Mouse (Mus musculus) heart, postnatal 10 days (tissue): ENCODE data around the gene Ino80d. TPM values are rescaled to one million over a fixed set of nuclear protein-coding genes. Genes with fewer than 3 reads are reported as not detected.
A peak's percentile ranks its signal among the peaks of the same experiment; 100 is the strongest.

Source experiments
- DNase-seq, 2 experiments: peaks; one replicate each; pipeline ENCODE4 v3.0.0; 2021
- intact Hi-C: fragments of 180-260 bp; cut with DNase I; formaldehyde crosslinking; loops from one replicate; pipeline ENCODE4 v1.15.1; 2025
- total RNA-seq, 2 experiments: library from RNA; stranded (reverse); gene quantifications; 2 replicates each; pipeline ENCODE4 v1.2.3; 2021

Gene Ino80d
- total RNA-seq, 2 experiments from 2014 or later, result 25.7 to 26.6 TPM

GRCm38 (mm10) chr1:63001874-63002273 is 112.6 kb downstream of the Ino80d start:
- intact Hi-C loops, result no loop called here
- DNase-seq, result no peak

GRCm38 (mm10) chr1:62993348-62993747 is 121.1 kb downstream of the Ino80d start:
- intact Hi-C loops, result no loop called here
- DNase-seq, result peak; percentile 24 to 30

GRCm38 (mm10) chr1:62992648-62993047 is 121.8 kb downstream of the Ino80d start:
- intact Hi-C loops, result no loop called here
- peak; percentile 24 to 33 for DNase-seq

GRCm38 (mm10) chr1:62991021-62991420 is 123.4 kb downstream of the Ino80d start:
- no peak for DNase-seq
- intact Hi-C loops, result no loop called here

GRCm38 (mm10) chr1:62987561-62987960 is 126.9 kb downstream of the Ino80d start:
- no peak for DNase-seq
- intact Hi-C loops, result no loop called here

DNA sequence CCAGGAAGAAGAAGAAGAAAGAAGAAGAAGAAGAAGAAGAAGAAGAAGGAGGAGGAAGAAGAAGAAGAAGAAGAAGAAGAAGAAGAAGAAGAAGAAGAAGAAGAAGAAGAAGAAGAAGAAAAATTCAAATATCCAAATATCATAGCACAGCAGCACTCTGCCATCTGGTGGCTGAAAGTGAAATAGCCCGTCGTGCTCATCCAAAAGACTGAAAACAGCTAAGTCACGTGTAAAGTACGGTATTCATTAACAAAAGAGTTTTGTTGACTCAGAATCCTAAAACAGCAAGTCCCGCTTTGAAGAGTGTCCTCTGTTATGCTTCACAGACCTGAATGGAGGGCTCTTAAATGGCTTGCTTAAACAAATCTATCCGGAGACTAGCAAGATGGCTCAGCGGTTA is 128.2 kb downstream of the Ino80d start:
- intact Hi-C loops, result no loop called here
- DNase-seq, result peak; percentile 56 to 70

GRCm38 (mm10) chr1:62984566-62984965 is 129.9 kb downstream of the Ino80d start:
- intact Hi-C loops, result no loop called here
- peak; percentile 62 to 78 for DNase-seq

DNA sequence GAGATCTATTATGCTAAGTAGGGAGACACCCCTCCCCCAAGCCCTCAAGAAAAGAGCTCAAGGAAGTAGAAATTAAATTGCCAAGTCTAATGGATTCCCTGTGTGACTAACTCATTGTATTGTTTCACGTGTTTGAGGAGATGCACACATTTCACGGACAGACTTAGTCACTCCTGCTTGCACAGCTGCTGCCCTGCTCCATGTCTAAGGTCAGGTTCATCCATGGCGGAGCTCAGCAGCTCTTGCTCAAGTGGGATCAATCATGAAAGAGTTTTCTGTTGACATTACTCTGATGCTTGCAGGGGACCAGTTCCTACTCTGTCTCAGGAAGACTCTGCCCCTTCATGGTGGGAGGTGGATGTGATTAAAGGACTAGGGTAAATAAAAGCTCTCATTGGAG is 137.7 kb downstream of the Ino80d start:
- intact Hi-C loops, result no loop called here
- no peak for DNase-seq

DNA sequence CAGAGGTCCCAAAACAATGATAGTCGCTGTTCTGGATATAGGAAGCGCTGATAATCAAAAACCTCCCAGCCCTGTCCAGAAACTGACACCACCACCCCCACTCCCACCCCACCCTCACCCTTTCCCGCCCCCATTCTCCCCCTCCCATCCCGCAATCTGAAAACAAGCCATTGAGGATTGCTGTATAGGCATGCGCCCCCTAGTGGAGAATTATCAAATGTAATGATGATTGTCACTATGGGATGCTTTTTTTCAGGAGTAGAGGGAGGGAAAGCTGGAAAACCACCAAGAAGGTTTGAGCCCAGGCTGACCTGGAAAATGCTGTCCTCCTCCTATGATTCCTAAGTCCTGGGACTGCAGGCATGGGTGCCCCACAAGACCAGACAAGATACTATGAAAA is 147.6 kb downstream of the Ino80d start:
- intact Hi-C loops, result loop anchor here (10.0 kb wide), 2 partner anchors 1042 to 1672 kb away; no protein-coding TSS in a partner anchor
- DNase-seq, result peak in 1 of 2 experiments; percentile 40

GRCm38 (mm10) chr1:62964291-62964690 is 150.2 kb downstream of the Ino80d start:
- peak; percentile 73 to 79 for DNase-seq
- intact Hi-C loops, result loop anchor here (1.0 to 10.0 kb wide), 8 partner anchors 169 to 1907 kb away; partner anchors contain the start of gene Nrp2

DNA sequence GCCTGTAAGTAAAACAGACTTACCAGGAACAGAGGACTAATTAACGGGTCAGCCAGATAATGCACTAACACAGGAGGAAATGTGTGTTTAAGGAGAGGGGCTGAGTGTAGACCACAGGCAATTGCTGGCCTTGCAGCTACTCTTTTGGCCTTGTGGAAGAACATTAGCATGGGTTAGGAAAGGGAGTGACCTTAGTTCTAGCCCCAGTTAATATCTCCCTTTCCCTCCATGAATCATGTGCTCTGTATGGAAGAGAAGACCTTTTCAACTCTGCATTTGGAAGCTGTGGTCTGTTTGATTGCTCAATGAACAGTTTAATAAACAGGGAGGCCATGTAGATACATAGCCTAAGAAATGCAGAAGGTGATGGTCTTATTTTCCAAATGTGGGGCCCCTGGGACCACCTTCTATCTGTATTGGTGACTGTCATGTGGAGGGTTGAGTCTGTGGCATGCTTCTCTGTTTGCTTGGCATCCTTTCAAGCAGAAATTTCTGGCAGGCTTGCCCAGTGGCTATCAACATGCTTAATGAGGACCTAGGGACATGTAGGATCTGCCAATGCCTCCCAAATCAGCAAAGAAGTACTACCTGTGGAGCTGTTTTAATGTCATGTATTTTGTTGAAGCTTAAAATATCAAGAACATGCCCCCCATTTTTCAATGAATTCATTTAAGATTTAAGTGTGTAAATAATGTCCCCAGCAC is 157.4 kb downstream of the Ino80d start:
- peak; percentile 32 to 37 for DNase-seq
- intact Hi-C loops, result loop anchor here (5.0 kb wide), 1 partner anchor 1775 kb away; no protein-coding TSS in a partner anchor

- no peak for DNase-seq
- intact Hi-C loops, result loop anchor here (5.0 kb wide), 1 partner anchor 1774 kb away; no protein-coding TSS in a partner anchor
Observed at GRCm38 (mm10) chr1:62956526-62956925, 157.9 kb downstream of the Ino80d start.

DNA sequence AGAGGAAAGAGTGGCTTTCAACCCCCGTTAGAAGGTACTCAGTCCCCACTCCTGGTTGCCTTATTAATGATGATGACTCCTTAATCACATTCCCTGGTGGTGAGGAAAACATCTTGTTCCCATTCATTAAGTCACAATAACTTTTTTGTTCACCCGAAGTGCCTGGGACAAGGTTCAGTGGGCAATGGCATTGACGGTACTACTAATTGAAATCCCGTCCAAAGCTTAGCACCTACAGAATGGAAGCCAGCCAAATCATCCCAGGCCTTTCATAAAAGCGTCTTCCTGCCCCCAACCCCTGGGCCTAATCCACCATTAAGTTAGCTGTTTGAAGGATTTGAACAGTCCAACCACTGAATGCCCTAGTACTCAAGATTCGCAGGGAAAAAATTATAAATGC is 159.1 kb downstream of the Ino80d start:
- intact Hi-C loops, result loop anchor here (5.0 kb wide), 1 partner anchor 1773 kb away; no protein-coding TSS in a partner anchor
- DNase-seq, result no peak

DNA sequence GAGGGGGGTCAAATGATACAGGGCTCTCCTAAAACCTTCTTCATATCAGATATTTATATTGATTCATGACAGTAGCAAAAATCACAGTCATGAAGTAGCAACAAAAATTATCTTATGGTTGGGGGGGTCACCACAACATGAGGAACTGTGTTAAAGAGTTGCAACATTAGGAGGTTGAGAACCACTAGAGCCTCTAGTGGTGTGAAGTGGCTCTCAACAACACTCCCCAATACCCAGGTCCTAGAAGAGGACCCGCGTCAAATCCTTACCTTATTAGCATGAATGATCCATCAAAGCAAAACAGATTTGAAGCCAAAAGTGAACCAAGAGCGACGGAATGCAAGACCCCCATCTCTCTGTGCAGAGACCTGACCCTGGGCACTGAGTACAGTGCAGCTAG is 161.4 kb downstream of the Ino80d start:
- DNase-seq, result no peak
- intact Hi-C loops, result no loop called here

DNA sequence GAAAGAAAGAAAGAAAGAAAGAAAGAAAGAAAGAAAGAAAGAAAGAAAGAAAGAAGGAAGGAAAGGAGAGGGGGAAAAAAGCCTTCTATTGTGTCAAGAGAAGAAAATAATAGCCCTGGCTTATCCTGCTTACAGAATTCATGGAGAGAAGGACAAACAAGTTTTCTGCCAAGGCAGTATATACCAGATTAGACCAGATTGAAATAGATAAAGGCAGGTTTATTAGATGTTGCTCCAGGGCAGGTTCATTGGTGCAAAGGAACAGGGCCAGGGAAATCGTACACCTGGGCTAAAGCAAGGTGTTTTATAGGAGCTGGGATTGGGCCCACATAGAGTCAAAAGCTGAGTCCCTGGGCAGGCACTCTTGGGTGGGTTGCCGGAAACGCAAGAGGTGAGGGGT is 162.1 kb downstream of the Ino80d start:
- DNase-seq, result no peak
- intact Hi-C loops, result no loop called here

DNA sequence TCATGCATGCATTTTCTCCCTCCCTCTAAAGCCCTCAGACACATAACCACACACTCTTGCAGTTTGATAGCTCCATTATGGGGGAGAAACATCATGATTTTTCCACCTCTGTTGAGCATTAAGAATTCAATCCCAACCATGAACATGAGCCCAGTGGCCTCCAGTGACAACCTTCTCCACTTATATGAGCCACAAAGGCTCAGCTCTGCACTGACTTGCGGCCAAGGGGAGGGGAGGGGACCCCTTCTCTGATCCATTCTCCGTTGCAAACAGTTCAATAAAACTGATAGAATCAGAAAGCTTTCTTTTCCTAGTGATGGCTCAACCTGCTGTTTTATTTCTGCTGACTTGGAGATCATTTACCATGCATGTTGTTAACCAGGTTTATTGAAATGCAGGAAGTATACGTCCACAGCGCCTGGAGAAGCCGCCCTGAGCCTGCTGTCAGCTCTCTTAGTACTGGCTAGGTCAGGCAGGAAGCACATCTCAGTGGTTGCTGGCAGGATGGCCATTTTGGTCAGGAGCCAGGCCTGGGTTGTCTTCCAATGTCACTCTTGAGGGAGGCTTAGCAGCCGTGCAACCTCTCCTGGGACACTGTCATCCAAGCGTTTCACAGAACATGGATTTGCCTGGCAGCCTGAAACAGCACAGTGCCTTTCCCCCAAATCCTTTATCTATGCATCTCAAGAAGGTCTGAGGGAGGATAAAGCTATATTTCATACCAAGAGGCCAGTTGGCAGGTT is 163.2 kb downstream of the Ino80d start:
- intact Hi-C loops, result no loop called here
- peak; percentile 80 to 82 for DNase-seq

GRCm38 (mm10) chr1:62950526-62950925 is 163.9 kb downstream of the Ino80d start:
- intact Hi-C loops, result no loop called here
- DNase-seq, result no peak

GRCm38 (mm10) chr1:62947807-62948206 is 166.7 kb downstream of the Ino80d start:
- DNase-seq, result no peak
- intact Hi-C loops, result no loop called here

DNA sequence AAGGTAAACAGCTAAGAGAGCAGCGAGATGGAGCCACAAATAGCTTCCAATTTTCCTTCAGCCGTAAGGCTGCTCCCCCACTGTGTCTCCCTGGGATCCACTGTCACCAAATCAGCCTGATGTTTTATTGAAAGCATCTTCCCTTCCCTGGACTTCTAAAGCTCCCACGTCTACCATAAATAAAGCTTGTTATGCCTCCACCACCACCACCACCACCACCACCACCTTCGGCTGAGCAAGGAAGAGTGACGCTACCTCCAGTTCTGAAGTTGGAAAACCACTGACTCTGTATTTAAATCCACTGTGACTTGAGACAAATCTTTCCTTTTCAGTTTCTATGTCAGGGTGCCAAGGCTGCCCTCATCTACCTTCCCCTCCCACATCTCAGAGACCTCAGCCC is 167.5 kb downstream of the Ino80d start:
- no peak for DNase-seq
- intact Hi-C loops, result no loop called here

GRCm38 (mm10) chr1:62934752-62935329 is 179.6 kb downstream of the Ino80d start:
- DNase-seq, result no peak
- intact Hi-C loops, result no loop called here

DNA sequence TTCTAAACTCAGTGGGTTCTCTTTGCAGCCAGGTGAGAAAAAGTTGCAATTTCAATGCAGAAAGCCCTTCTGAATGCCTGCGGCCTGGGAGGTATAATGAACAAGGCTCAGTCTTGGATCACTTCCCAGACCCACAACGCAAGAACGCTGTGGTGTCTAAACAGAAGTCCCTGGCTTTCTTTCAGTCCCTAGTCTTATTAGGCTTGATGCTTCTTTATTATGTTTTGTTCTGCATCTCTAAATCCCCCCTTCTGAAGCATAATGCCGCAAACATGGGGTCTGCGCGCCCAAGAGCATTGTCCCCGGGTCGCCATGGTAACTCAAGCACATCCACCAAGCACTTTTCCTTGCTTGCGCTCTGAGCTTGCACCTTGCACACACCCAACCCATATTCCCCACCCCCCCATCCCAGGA is 180.4 kb downstream of the Ino80d start:
- peak; percentile 19 to 27 for DNase-seq
- intact Hi-C loops, result no loop called here
